10 mouse cellular contexts compared by ENCODE assay signal in genomic region chr14:28057159-28057884, GRCm38 (mm10).
DNase-seq lines count a peak whose midpoint lies in the region; ATAC-seq and TF ChIP-seq lines count a peak whose summit lies in the region.
"Had no signal": no experiment of that assay in that cellular context is flagged by ENCODE, and none has a peak within 500 bp of the region (broad histone marks: within the 10 kb centered on the region; RNA-seq: fewer than 3 reads in every experiment).

No protein-coding gene starts in this region.

- H3K4me1 ChIP-seq in intestine, embryonic 16.5 days (ENCODE audit: control insufficient read depth, insufficient read depth, low read length), result peaks cover 4% of the 10 kb centered on the region; the same call in 1 of the 2 replicates
- H3K4me1 ChIP-seq in intestine, embryonic 15.5 days (replicated peaks), result 0 out of 2 replicates have a peak, but pooled peaks cover 7% of the 10 kb centered on the region
- H3K4me1 ChIP-seq in forebrain, embryonic 13.5 days, result peaks cover 20% of the 10 kb centered on the region
- peaks cover 18% of the 10 kb centered on the region for H3K4me1 ChIP-seq in lung, embryonic 14.5 days (ENCODE audit: insufficient read depth)
- H3K4me1 ChIP-seq in neural tube, embryonic 12.5 days, result peaks cover 12% of the 10 kb centered on the region

- H3K4me2 ChIP-seq in intestine, embryonic 16.5 days (ENCODE audit: low read depth, low read length), result no peak overlapping the region
- no peak overlapping the region for H3K4me2 ChIP-seq in intestine, embryonic 15.5 days (replicated peaks)
- H3K4me2 ChIP-seq in forebrain, embryonic 13.5 days, result peak overlapping the region; percentile 33
- peak overlapping the region; percentile 42 for H3K4me2 ChIP-seq in lung, embryonic 14.5 days
- peak overlapping the region; percentile 33; the same call in 1 of the 2 replicates for H3K4me2 ChIP-seq in neural tube, embryonic 12.5 days (replicated peaks)

- H3K27ac ChIP-seq in intestine, embryonic 16.5 days (ENCODE audit: low read length), result peak overlapping the region; percentile 5; the same call in 1 of the 2 replicates
- no peak overlapping the region for H3K27ac ChIP-seq in intestine, embryonic 15.5 days
- peak overlapping the region; percentile 70 for H3K27ac ChIP-seq in forebrain, embryonic 13.5 days
- H3K27ac ChIP-seq in lung, embryonic 14.5 days (ENCODE audit: low read depth), result peak overlapping the region; percentile 88
- H3K27ac ChIP-seq in neural tube, embryonic 12.5 days, result no peak overlapping the region
- H3K27ac ChIP-seq: gastrocnemius, adult 2 months had no signal

- no peak for TF ChIP-seq CTCF in lung, embryonic 14.5 days (IDR thresholded peaks at IDR 0.05; ENCODE audit: low read depth)

- ATAC-seq in intestine, embryonic 16.5 days, result no peak
- no peak for ATAC-seq in intestine, embryonic 15.5 days
- ATAC-seq in forebrain, embryonic 13.5 days, result no peak; the same call in 1 of the 2 replicates
- peak; percentile 52 for ATAC-seq in lung, embryonic 14.5 days (ENCODE audit: insufficient read depth)
- ATAC-seq in neural tube, embryonic 12.5 days (ENCODE audit: low FRiP score, low read depth), result no peak

- H3K36me3 ChIP-seq in intestine, embryonic 16.5 days (ENCODE audit: control insufficient read depth, insufficient read depth, low read length), result no peaks in the 10 kb centered on the region
- H3K36me3 ChIP-seq in intestine, embryonic 15.5 days, result no peaks in the 10 kb centered on the region
- H3K36me3 ChIP-seq in forebrain, embryonic 13.5 days (ENCODE audit: poor library complexity, severe bottlenecking), result no peaks in the 10 kb centered on the region
- no peaks in the 10 kb centered on the region for H3K36me3 ChIP-seq in lung, embryonic 14.5 days (ENCODE audit: insufficient read depth)
- H3K36me3 ChIP-seq in neural tube, embryonic 12.5 days, result no peaks in the 10 kb centered on the region

- 59% methylated on average over 11 of the region's 11 CpGs for WGBS in intestine, embryonic 16.5 days
- WGBS in intestine, embryonic 15.5 days, result 68% methylated on average over 11 of the region's 11 CpGs
- WGBS in forebrain, embryonic 13.5 days, result 24% methylated on average over 11 of the region's 11 CpGs
- 33% methylated on average over 11 of the region's 11 CpGs for WGBS in lung, embryonic 14.5 days
- WGBS in neural tube, embryonic 12.5 days, result 40% methylated on average over 11 of the region's 11 CpGs

- no peaks in the 10 kb centered on the region for H3K27me3 ChIP-seq in intestine, embryonic 16.5 days (replicated peaks; ENCODE audit: control insufficient read depth, insufficient read depth, low read length)
- no peaks in the 10 kb centered on the region for H3K27me3 ChIP-seq in intestine, embryonic 15.5 days (replicated peaks)
- H3K27me3 ChIP-seq in forebrain, embryonic 13.5 days, result no peaks in the 10 kb centered on the region
- H3K27me3 ChIP-seq in lung, embryonic 14.5 days (ENCODE audit: insufficient read depth, low read length), result no peaks in the 10 kb centered on the region
- H3K27me3 ChIP-seq in neural tube, embryonic 12.5 days (replicated peaks), result no peaks in the 10 kb centered on the region

- H3K4me3 ChIP-seq in intestine, embryonic 16.5 days (ENCODE audit: low read length), result no peak overlapping the region
- H3K4me3 ChIP-seq in intestine, embryonic 15.5 days (replicated peaks), result no peak overlapping the region
- H3K4me3 ChIP-seq in forebrain, embryonic 13.5 days, result no peak overlapping the region
- no peak overlapping the region for H3K4me3 ChIP-seq in lung, embryonic 14.5 days (ENCODE audit: low read depth, low read length)
- H3K4me3 ChIP-seq in neural tube, embryonic 12.5 days, result no peak overlapping the region
- H3K4me3 ChIP-seq: gastrocnemius, adult 2 months had no signal

- H3K9ac ChIP-seq in intestine, embryonic 16.5 days (ENCODE audit: low read depth, low read length), result no peak overlapping the region
- H3K9ac ChIP-seq in intestine, embryonic 15.5 days, result no peak overlapping the region
- H3K9ac ChIP-seq in forebrain, embryonic 13.5 days, result peak overlapping the region; percentile 16; the same call in 1 of the 2 replicates
- no peak overlapping the region for H3K9ac ChIP-seq in lung, embryonic 14.5 days
- no peak overlapping the region for H3K9ac ChIP-seq in neural tube, embryonic 12.5 days

- peak; percentile 91 for DNase-seq in lung, embryonic 14.5 days
- no peak for DNase-seq in right cerebral cortex, postnatal 10 days (ENCODE audit: low spot score in 2 of 2)
- DNase-seq in adrenal gland, adult 2 months, result no peak
- DNase-seq in urinary bladder, postnatal 10 days (ENCODE audit: low spot score), result no peak
- DNase-seq: kidney, adult 8-10 months had no signal

- H3K9me3 ChIP-seq in intestine, embryonic 16.5 days (ENCODE audit: control insufficient read depth, low read length), result no peaks in the 10 kb centered on the region
- no peaks in the 10 kb centered on the region for H3K9me3 ChIP-seq in intestine, embryonic 15.5 days
- H3K9me3 ChIP-seq in forebrain, embryonic 13.5 days (replicated peaks), result no peaks in the 10 kb centered on the region
- no peaks in the 10 kb centered on the region for H3K9me3 ChIP-seq in lung, embryonic 14.5 days (ENCODE audit: low read depth, low read length)
- no peaks in the 10 kb centered on the region for H3K9me3 ChIP-seq in neural tube, embryonic 12.5 days

Comparison
In these comparisons a context has a peak if more than half of its experiments do, and no peak if none do; other contexts are left out.
1. H3K27ac ChIP-seq: peak in intestine, embryonic 16.5 days (single experiment), forebrain, embryonic 13.5 days (single experiment) and lung, embryonic 14.5 days (single experiment); none in intestine, embryonic 15.5 days (single experiment) and neural tube, embryonic 12.5 days (single experiment).
2. H3K4me2 ChIP-seq: peak in forebrain, embryonic 13.5 days (single experiment), lung, embryonic 14.5 days (single experiment) and neural tube, embryonic 12.5 days (single experiment); none in intestine, embryonic 16.5 days (single experiment) and intestine, embryonic 15.5 days (single experiment).